Mouse (Mus musculus) limb, embryonic 14.5 days (tissue): Measurements from ENCODE around the gene Ppp1r3d. TPM values are rescaled to one million over a fixed set of nuclear protein-coding genes. Genes with fewer than 3 reads are reported as not detected.

Experiments
- ATAC-seq: fragments of 200-750 bp; cut with Nextera tagmentation; 2 replicates; pipeline ENCODE4 v1.8.0; 2017; ENCODE audit warnings: low read depth, moderate number of reproducible peaks, moderate TSS enrichment; ENCODE audit not compliant: low FRiP score
- DNase-seq: peaks from one replicate; pipeline ENCODE4 v3.0.0-alpha.2; 2015; ENCODE audit warnings: low spot score
- H3K27ac ChIP-seq: fragments of 300-500 bp; sonication (generic); replicated peaks from 2 replicates; pipeline ENCODE4 v1.5.1; 2014; ENCODE audit warnings: low read depth, mild to moderate bottlenecking, low read length, moderate library complexity, mixed read lengths
- H3K27me3 ChIP-seq: fragments of 300-500 bp; sonication (generic); 2 replicates; pipeline ENCODE4 v1.6.1; 2014; ENCODE audit warnings: low read length, mixed read lengths; ENCODE audit not compliant: control insufficient read depth, insufficient read depth
- H3K36me3 ChIP-seq: fragments of 300-500 bp; sonication (generic); 2 replicates; pipeline ENCODE4 v1.6.1; 2014; ENCODE audit warnings: mild to moderate bottlenecking, low read length, moderate library complexity, mixed read lengths; ENCODE audit not compliant: control insufficient read depth, insufficient read depth
- H3K4me1 ChIP-seq: fragments of 300-500 bp; sonication (generic); 2 replicates; pipeline ENCODE4 v1.6.1; 2014; ENCODE audit warnings: antibody characterized with exemption, low read length, mixed read lengths; ENCODE audit not compliant: control insufficient read depth, insufficient read depth
- H3K4me2 ChIP-seq: fragments of 300-500 bp; sonication (generic); replicated peaks from 2 replicates; pipeline ENCODE4 v1.6.1; 2014; ENCODE audit warnings: low read depth, mild to moderate bottlenecking, low read length, moderate library complexity; ENCODE audit not compliant: severe bottlenecking
- H3K4me3 ChIP-seq: fragments of 300-500 bp; sonication (generic); replicated peaks from 2 replicates; pipeline ENCODE4 v1.5.1; 2014; ENCODE audit warnings: low read length
- H3K9ac ChIP-seq: fragments of 300-500 bp; sonication (generic); 2 replicates; pipeline ENCODE4 v1.6.1; 2014; ENCODE audit warnings: mild to moderate bottlenecking, low read depth, low read length, moderate library complexity; ENCODE audit not compliant: severe bottlenecking
- H3K9me3 ChIP-seq: fragments of 300-500 bp; sonication (generic); 2 replicates; pipeline ENCODE4 v1.6.1; 2016; ENCODE audit warnings: low read length; ENCODE audit not compliant: control insufficient read depth
- POLR2A ChIP-seq: fragments of 200-500 bp; IDR thresholded peaks from 2 replicates; pipeline ENCODE4 v1.8.0; 2012; ENCODE audit warnings: inconsistent platforms, mild to moderate bottlenecking, moderate library complexity, borderline replicate concordance; ENCODE audit not compliant: insufficient read depth, insufficient read length; ENCODE audit errors: extremely low read depth
- WGBS: fragments of 180-500 bp; shearing (Covaris S2); extraction: QIAGEN DNeasy Blood & Tissue Kit; methylation state at CpG from one replicate; pipeline ENCODE4 v1.1.7; 2014; 5-methylcytosine and 5-hydroxymethylcytosine counted together
- polyA plus RNA-seq, 2 experiments: library from polyadenylated mRNA; depleted of rRNA in 1 of 2; stranded (reverse) in 1 of 2; unstranded in 1 of 2; fragments of >200 nt; fragmentation: Nextera tagmentation in 1 of 2; extraction: Ambion mirVana in 1 of 2; gene quantifications; 2 replicates each; pipeline versions ENCODE4 v1.2.1 to v1.2.3; 2012 to 2014

Gene Ppp1r3d
- polyA plus RNA-seq, 2 experiments, result 3.1 to 4.0 TPM

GRCm38 (mm10) chr2:178450236-178450635, 36.0 kb upstream of the Ppp1r3d start:
- Histone ChIP-seq H3K9me3 (no peaks in the 10 kb centered on the region), H3K27me3 (no peaks in the 10 kb centered on the region), H3K9ac (no peak overlapping the region), H3K36me3 (no peaks in the 10 kb centered on the region), H3K27ac (no peak overlapping the region), H3K4me1 (peaks cover 6% of the 10 kb centered on the region; the same call in 1 of the 2 replicates), H3K4me3 (no peak overlapping the region), H3K4me2 (no peak overlapping the region)
- ATAC-seq (no peak), DNase-seq (no peak)
- TF ChIP-seq POLR2A, result no peak
- WGBS, result 6% methylated on average over 2 of the region's 2 CpGs

GRCm38 (mm10) chr2:178449386-178449785, 35.1 kb upstream of the Ppp1r3d start:
- WGBS, result 84% methylated on average over 4 of the region's 4 CpGs
- no peak overlapping the region for H3K9ac ChIP-seq
- H3K27me3 ChIP-seq, result no peaks in the 10 kb centered on the region
- TF ChIP-seq POLR2A, result no peak
- H3K4me3 ChIP-seq, result no peak overlapping the region
- no peaks in the 10 kb centered on the region for H3K9me3 ChIP-seq
- H3K4me1 ChIP-seq, result no peaks in the 10 kb centered on the region
- H3K4me2 ChIP-seq, result no peak overlapping the region
- ATAC-seq, result no peak
- H3K36me3 ChIP-seq, result no peaks in the 10 kb centered on the region
- H3K27ac ChIP-seq, result no peak overlapping the region
- DNase-seq, result no peak

GRCm38 (mm10) chr2:178437311-178437710, 23.0 kb upstream of the Ppp1r3d start:
- WGBS, result 65% methylated on average over 9 of the region's 9 CpGs
- Histone ChIP-seq H3K27ac (no peak overlapping the region), H3K4me1 (peaks cover 13% of the 10 kb centered on the region), H3K27me3 (no peaks in the 10 kb centered on the region), H3K4me3 (no peak overlapping the region), H3K4me2 (no peak overlapping the region), H3K36me3 (no peaks in the 10 kb centered on the region), H3K9ac (no peak overlapping the region), H3K9me3 (no peaks in the 10 kb centered on the region)
- ATAC-seq (no peak), DNase-seq (no peak)
- no peak for TF ChIP-seq POLR2A

- WGBS, result 66% methylated on average over 2 of the region's 2 CpGs
- DNase-seq, result no peak
- no peak for TF ChIP-seq POLR2A
- Histone ChIP-seq H3K36me3 (no peaks in the 10 kb centered on the region), H3K9ac (no peak overlapping the region), H3K9me3 (no peaks in the 10 kb centered on the region), H3K4me3 (no peak overlapping the region), H3K27ac (no peak overlapping the region), H3K4me1 (peaks cover 13% of the 10 kb centered on the region), H3K27me3 (no peaks in the 10 kb centered on the region), H3K4me2 (no peak overlapping the region)
- ATAC-seq, result no peak
Observed at GRCm38 (mm10) chr2:178433903-178434302, 19.6 kb upstream of the Ppp1r3d start.

GRCm38 (mm10) chr2:178433495-178433894, 19.2 kb upstream of the Ppp1r3d start:
- Histone ChIP-seq H3K36me3 (no peaks in the 10 kb centered on the region), H3K4me1 (peaks cover 13% of the 10 kb centered on the region), H3K9me3 (no peaks in the 10 kb centered on the region), H3K27me3 (no peaks in the 10 kb centered on the region), H3K4me2 (no peak overlapping the region), H3K9ac (no peak overlapping the region), H3K27ac (no peak overlapping the region), H3K4me3 (no peak overlapping the region)
- no peak for ATAC-seq
- DNase-seq, result no peak
- 65% methylated on average over 2 of the region's 2 CpGs for WGBS
- no peak for TF ChIP-seq POLR2A

GRCm38 (mm10) chr2:178430231-178430630, 16.0 kb upstream of the Ppp1r3d start, which contains the start of gene Cdh26:
Gene Cdh26 (plus strand): TSS chr2:178430531.
- no peak for TF ChIP-seq POLR2A
- Histone ChIP-seq H3K27me3 (no peaks in the 10 kb centered on the region), H3K9me3 (no peaks in the 10 kb centered on the region), H3K9ac (no peak within 1 kb of the TSS), H3K27ac (no peak within 1 kb of the TSS), H3K36me3 (no peaks in the 10 kb centered on the region), H3K4me1 (peaks cover 10% of the 10 kb centered on the region), H3K4me2 (no peak within 1 kb of the TSS), H3K4me3 (no peak within 1 kb of the TSS)
- DNase-seq (no peak), ATAC-seq (no peak)
- WGBS, result 88% methylated on average over 4 of the region's 4 CpGs
